Mouse (Mus musculus) ES-E14 (cell line): ENCODE measurements around the gene Bmpr2. TPM values are rescaled to one million over a fixed set of nuclear protein-coding genes. Genes with fewer than 3 reads are reported as not detected.

ENCODE experiments used
- DNase-seq: peaks from one replicate; pipeline ENCODE4 v3.0.0-alpha.2; 2013; ENCODE audit warnings: low read depth, low spot score
- H3K27ac ChIP-seq: 2 replicates; pipeline ENCODE4 v1.5.1; 2012; ENCODE audit warnings: low read depth, mild to moderate bottlenecking, low read length, moderate library complexity, mixed read lengths; ENCODE audit not compliant: poor library complexity, insufficient read depth, severe bottlenecking
- H3K36me3 ChIP-seq: 2 replicates; pipeline ENCODE4 v1.6.1; 2012; ENCODE audit warnings: mild to moderate bottlenecking, low read length, moderate library complexity, mixed read lengths; ENCODE audit not compliant: control insufficient read depth, poor library complexity, insufficient read depth, severe bottlenecking
- H3K4me1 ChIP-seq, 2 experiments: fragments of 150-350 bp in 1 of 2; sonication (generic) in 1 of 2; 2 replicates each; pipeline ENCODE4 v1.6.1; 2012; ENCODE audit warnings: low read length in 2 of 2, mild to moderate bottlenecking in 1 of 2, mixed read lengths in 1 of 2; ENCODE audit not compliant: control insufficient read depth in 2 of 2, insufficient read depth in 2 of 2, poor library complexity in 1 of 2
- H3K4me3 ChIP-seq, 2 experiments: fragments of 150-350 bp in 1 of 2; sonication (generic) in 1 of 2; 2 replicates each; pipeline ENCODE4 v1.5.1; 2012; ENCODE audit warnings: low read length in 2 of 2, low read depth in 1 of 2, mild to moderate bottlenecking in 1 of 2, mixed read lengths in 1 of 2; ENCODE audit not compliant: insufficient read depth in 1 of 2, poor library complexity in 1 of 2, severe bottlenecking in 1 of 2
- H3K9ac ChIP-seq: 2 replicates; pipeline ENCODE4 v1.6.1; 2012; ENCODE audit warnings: low read depth, mild to moderate bottlenecking, low read length, mixed read lengths; ENCODE audit not compliant: poor library complexity, insufficient read depth, severe bottlenecking
- H3K9me3 ChIP-seq: fragments of 150-350 bp; sonication (generic); 2 replicates; pipeline ENCODE4 v1.6.1; 2012; ENCODE audit warnings: low read depth, mild to moderate bottlenecking, low read length; ENCODE audit not compliant: control insufficient read depth, insufficient read depth
- CHD2 ChIP-seq: IDR thresholded peaks from 2 replicates; pipeline ENCODE4 v1.6.1; 2014; ENCODE audit warnings: mild to moderate bottlenecking, low read depth, low read length, inconsistent platforms
- HCFC1 ChIP-seq: IDR thresholded peaks from 2 replicates; pipeline ENCODE4 v1.6.1; 2012; ENCODE audit warnings: low read length, inconsistent platforms, borderline replicate concordance; ENCODE audit not compliant: insufficient read depth
- MAFK ChIP-seq: IDR thresholded peaks from 2 replicates; pipeline ENCODE4 v1.6.1; 2014; ENCODE audit warnings: mild to moderate bottlenecking, low read depth, low read length, inconsistent platforms; ENCODE audit not compliant: insufficient read depth
- ZC3H11A ChIP-seq: IDR thresholded peaks from 2 replicates; pipeline ENCODE4 v1.6.1; 2012; ENCODE audit warnings: low read depth, mild to moderate bottlenecking, inconsistent platforms, low read length, borderline replicate concordance
- ZNF384 ChIP-seq: IDR thresholded peaks from 2 replicates; pipeline ENCODE4 v1.6.1; 2012; ENCODE audit warnings: low read depth, low read length, inconsistent platforms
- in situ Hi-C, 2 experiments: fragments of 600-800 bp; cut with MboI; formaldehyde crosslinking; loops; one replicate each; pipeline ENCODE4 v1.15.1; 2025; ENCODE audit warnings: low sequenced_read_pairs in 2 of 2, inconsistent platforms in 1 of 2; ENCODE audit not compliant: unreplicated experiment in 2 of 2
- total RNA-seq: library from RNA; depleted of rRNA; stranded (reverse); fragments of 300-350 nt; gene quantifications from 2 replicates; pipeline ENCODE4 v1.2.3, GENCODE M21; 2012

The Bmpr2 gene
- total RNA-seq, 1 experiment = 17.0 TPM

DNA sequence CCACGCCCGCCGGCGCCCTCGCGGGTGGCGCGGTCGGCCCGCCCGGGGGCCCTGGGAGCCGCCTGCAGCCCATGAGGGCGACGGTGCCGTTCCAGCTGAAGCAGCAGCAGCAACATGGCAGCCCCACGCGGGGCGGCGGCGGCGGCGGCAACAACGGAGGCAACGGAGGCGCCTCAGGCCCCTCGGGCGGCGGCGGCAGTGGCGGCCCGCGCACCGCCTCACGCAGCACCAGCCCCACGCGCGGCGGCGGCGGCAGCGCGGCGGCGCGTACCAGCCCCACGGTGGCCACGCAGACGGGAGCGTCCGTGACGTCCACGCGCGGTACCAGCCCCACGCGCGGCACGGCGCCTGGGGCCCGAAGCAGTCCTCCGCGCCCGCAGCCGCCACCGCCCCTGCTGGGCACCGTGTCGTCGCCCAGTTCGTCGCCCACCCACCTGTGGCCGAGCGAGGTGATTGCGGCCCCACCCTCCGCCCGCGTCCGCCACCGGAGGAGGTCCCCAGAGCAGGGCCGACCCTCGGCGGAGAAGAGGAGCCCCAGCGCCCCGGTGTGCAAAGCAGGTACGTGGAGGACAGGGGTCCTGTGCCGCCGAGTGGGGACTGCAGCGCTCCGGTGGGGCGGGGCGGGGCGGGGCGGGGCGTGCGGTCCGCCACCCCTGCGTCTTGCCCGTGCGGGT is 150.1 kb downstream of the Bmpr2 start:
- H3K4me1 ChIP-seq = 0 out of 4 replicates have a peak, but pooled peaks cover 0 to 2% of the 10 kb centered on the region in 2 experiments
- DNase-seq = no peak
- in situ Hi-C loops = no loop called here
- peak overlapping the region; percentile 88 for H3K9ac ChIP-seq
- H3K4me3 ChIP-seq = peak overlapping the region; percentile 74 to 95
- H3K9me3 ChIP-seq = no peaks in the 10 kb centered on the region
- H3K27ac ChIP-seq = peak overlapping the region; percentile 24; the same call in 1 of the 2 replicates
- H3K36me3 ChIP-seq = no peaks in the 10 kb centered on the region
- TF ChIP-seq CHD2 (no peak), HCFC1 (no peak), ZC3H11A (no peak)

DNA sequence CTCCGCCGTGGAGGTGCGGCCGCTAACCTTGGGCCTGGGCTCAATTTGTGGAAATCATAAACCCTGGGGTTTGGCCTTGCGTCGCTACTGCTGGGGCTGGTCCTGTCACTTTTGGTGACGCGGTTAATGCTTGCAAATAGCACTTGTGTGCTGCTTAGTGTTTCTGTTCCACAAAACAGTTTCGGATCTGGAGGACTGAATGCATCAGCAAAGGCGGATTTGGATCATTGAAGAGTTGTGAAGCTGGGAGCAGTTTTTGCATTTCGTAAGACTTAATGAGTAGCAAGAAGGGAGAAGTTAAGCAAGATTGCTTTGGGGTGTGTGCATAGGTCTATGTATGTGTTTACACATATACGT is 150.6 kb downstream of the Bmpr2 start:
- no peaks in the 10 kb centered on the region for H3K9me3 ChIP-seq
- in situ Hi-C loops = no loop called here
- no peaks in the 10 kb centered on the region for H3K36me3 ChIP-seq
- DNase-seq = no peak
- 0 out of 4 replicates have a peak, but pooled peaks cover 0 to 2% of the 10 kb centered on the region in 2 experiments for H3K4me1 ChIP-seq
- no peak for TF ChIP-seq HCFC1
- H3K4me3 ChIP-seq = peak overlapping the region; percentile 74 to 95
- H3K9ac ChIP-seq = peak overlapping the region; percentile 64; the same call in 1 of the 2 replicates
- H3K27ac ChIP-seq = no peak overlapping the region

DNA sequence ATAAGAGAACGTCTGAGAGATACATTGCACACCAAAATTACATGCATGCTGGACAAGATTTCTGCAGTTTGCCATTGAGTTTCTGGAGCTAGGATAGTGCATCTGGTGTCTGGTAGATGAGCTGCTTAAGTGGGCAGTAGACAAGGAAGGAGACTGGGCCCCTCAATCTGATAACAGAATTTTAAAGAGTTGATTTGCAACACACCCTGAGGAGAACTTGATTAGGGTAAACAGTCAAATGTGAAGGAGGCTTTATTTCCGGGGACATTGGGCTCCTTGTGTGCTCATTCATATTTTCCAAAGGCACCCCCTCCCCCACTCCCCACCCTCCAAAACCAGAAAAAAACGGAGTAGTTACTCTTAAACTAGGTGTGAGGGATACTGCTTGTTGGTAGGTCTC is 151.6 kb downstream of the Bmpr2 start:
- no peak overlapping the region for H3K4me3 ChIP-seq
- in situ Hi-C loops = no loop called here
- DNase-seq = no peak
- H3K9ac ChIP-seq = no peak overlapping the region
- no peaks in the 10 kb centered on the region for H3K36me3 ChIP-seq
- no peak for TF ChIP-seq CHD2
- no peak for TF ChIP-seq ZNF384
- TF ChIP-seq HCFC1 = no peak
- no peak for TF ChIP-seq ZC3H11A
- no peak for TF ChIP-seq MAFK
- H3K4me1 ChIP-seq = 0 out of 4 replicates have a peak, but pooled peaks cover 0 to 2% of the 10 kb centered on the region in 2 experiments
- no peak overlapping the region for H3K27ac ChIP-seq
- H3K9me3 ChIP-seq = no peaks in the 10 kb centered on the region

DNA sequence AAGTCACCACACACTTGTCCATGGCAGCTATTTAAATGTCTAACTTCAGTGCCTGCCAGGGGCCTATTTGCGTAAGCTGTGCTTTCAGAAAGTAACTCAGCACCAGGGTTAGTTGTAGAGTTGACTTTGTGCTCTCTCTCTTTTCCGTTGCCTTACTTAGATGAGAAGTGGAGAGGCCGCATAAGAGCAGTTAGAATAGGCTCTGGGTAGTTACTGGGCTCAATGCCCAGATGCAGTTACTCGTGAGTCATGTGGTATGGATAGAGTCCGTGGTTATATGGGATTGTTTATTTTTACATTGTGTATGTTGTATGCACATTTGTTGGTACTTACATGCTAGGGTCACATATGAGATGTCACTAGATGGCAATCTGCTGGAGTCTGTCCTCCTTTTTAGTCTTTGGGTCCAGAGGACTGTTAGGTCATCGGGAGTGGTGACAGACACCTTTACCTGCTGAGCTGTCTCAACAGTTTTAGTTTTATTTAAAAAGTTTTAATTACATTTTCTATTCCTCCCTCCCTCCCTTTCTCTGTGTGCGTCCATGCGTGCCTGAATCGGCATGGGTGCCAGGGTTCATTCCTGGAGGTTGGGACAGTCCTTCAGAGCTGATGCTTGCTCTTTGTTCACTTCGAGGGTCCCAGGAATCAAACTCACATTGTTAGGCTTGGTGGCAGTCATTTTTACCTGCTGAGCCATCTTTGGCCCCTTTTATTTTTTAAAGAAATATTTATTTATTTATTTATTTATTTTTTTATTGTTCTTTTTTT is 152.8 kb downstream of the Bmpr2 start:
- no peak for TF ChIP-seq MAFK
- no peak for TF ChIP-seq ZC3H11A
- no peak for TF ChIP-seq HCFC1
- TF ChIP-seq CHD2 = no peak
- TF ChIP-seq ZNF384 = no peak
- Histone ChIP-seq H3K4me1 (0 out of 4 replicates have a peak, but pooled peaks cover 0 to 2% of the 10 kb centered on the region in 2 experiments), H3K27ac (no peak overlapping the region), H3K4me3 (no peak overlapping the region), H3K9ac (no peak overlapping the region), H3K36me3 (no peaks in the 10 kb centered on the region), H3K9me3 (no peaks in the 10 kb centered on the region)
- in situ Hi-C loops = no loop called here
- DNase-seq = no peak
